Mouse (Mus musculus) forebrain, embryonic 15.5 days (tissue): Measurements from ENCODE around the gene Crebrf. TPM values are rescaled to one million over a fixed set of nuclear protein-coding genes. Genes with fewer than 3 reads are reported as not detected.

Experiments
- ATAC-seq: fragments of 200-750 bp; cut with Nextera tagmentation; replicated peaks from 2 replicates; pipeline ENCODE4 v1.8.0; 2017; ENCODE audit warnings: mild to moderate bottlenecking, moderate TSS enrichment, moderate library complexity
- H3K27ac ChIP-seq: fragments of 300-500 bp; sonication (generic); replicated peaks from 2 replicates; pipeline ENCODE4 v1.5.1; 2015; ENCODE audit warnings: mild to moderate bottlenecking, inconsistent platforms
- H3K27me3 ChIP-seq: fragments of 300-500 bp; sonication (generic); 2 replicates; pipeline ENCODE4 v1.6.1; 2015; ENCODE audit warnings: inconsistent platforms
- H3K36me3 ChIP-seq: fragments of 300-500 bp; sonication (generic); 2 replicates; pipeline ENCODE4 v1.6.1; 2015; ENCODE audit warnings: mild to moderate bottlenecking, inconsistent platforms
- H3K4me1 ChIP-seq: fragments of 300-500 bp; sonication (generic); 2 replicates; pipeline ENCODE4 v1.6.1; 2015; ENCODE audit warnings: inconsistent platforms
- H3K4me2 ChIP-seq: fragments of 300-500 bp; sonication (generic); replicated peaks from 2 replicates; pipeline ENCODE4 v1.6.1; 2015; ENCODE audit warnings: mild to moderate bottlenecking, inconsistent platforms
- H3K4me3 ChIP-seq: fragments of 300-500 bp; sonication (generic); 2 replicates; pipeline ENCODE4 v1.5.1; 2015; ENCODE audit warnings: mild to moderate bottlenecking, inconsistent platforms
- H3K9ac ChIP-seq: fragments of 300-500 bp; sonication (generic); replicated peaks from 2 replicates; pipeline ENCODE4 v1.6.1; 2015; ENCODE audit warnings: mild to moderate bottlenecking, inconsistent platforms
- H3K9me3 ChIP-seq: fragments of 300-500 bp; sonication (generic); 2 replicates; pipeline ENCODE4 v1.6.1; 2016; ENCODE audit warnings: inconsistent platforms
- WGBS: fragments of 180-500 bp; shearing (Covaris S2); methylation state at CpG from one replicate; pipeline ENCODE4 v1.1.7; 2015; ENCODE audit warnings: mixed read lengths; 5-methylcytosine and 5-hydroxymethylcytosine counted together
- polyA plus RNA-seq: library from polyadenylated mRNA; unstranded; fragments of >200 nt; fragmentation: Nextera tagmentation; extraction: Ambion mirVana; gene quantifications from 2 replicates; pipeline ENCODE4 v1.2.1, GENCODE M21; 2015

Gene Crebrf
- polyA plus RNA-seq, 1 experiment from 2014 or later = 16.8 TPM

GRCm38 (mm10) chr17:26690236-26690635 lies 25.2 kb upstream of the Crebrf start:
- H3K27me3 ChIP-seq = no peaks in the 10 kb centered on the region
- H3K4me3 ChIP-seq = no peak overlapping the region
- H3K9ac ChIP-seq = no peak overlapping the region
- H3K4me1 ChIP-seq = peaks cover 40% of the 10 kb centered on the region
- peaks cover 1% of the 10 kb centered on the region; the same call in 1 of the 2 replicates for H3K36me3 ChIP-seq
- 62% methylated on average over 5 of the region's 5 CpGs for WGBS
- H3K4me2 ChIP-seq = no peak overlapping the region
- H3K9me3 ChIP-seq = no peaks in the 10 kb centered on the region
- ATAC-seq = no peak
- peak overlapping the region; percentile 79 for H3K27ac ChIP-seq

GRCm38 (mm10) chr17:26691110-26691509 lies 24.3 kb upstream of the Crebrf start:
- 89% methylated on average over 7 of the region's 7 CpGs for WGBS
- Histone ChIP-seq H3K4me1 (peaks cover 40% of the 10 kb centered on the region), H3K9me3 (no peaks in the 10 kb centered on the region), H3K27ac (no peak overlapping the region), H3K9ac (no peak overlapping the region), H3K4me2 (no peak overlapping the region), H3K4me3 (no peak overlapping the region), H3K27me3 (no peaks in the 10 kb centered on the region), H3K36me3 (peaks cover 8% of the 10 kb centered on the region)
- no peak for ATAC-seq

GRCm38 (mm10) chr17:26693424-26693823 lies 22.0 kb upstream of the Crebrf start:
- peak overlapping the region; percentile 3; the same call in 1 of the 2 replicates for H3K27ac ChIP-seq
- no peaks in the 10 kb centered on the region for H3K27me3 ChIP-seq
- peaks cover 28% of the 10 kb centered on the region for H3K36me3 ChIP-seq
- no peaks in the 10 kb centered on the region for H3K9me3 ChIP-seq
- no peak overlapping the region for H3K4me3 ChIP-seq
- H3K4me2 ChIP-seq = no peak overlapping the region
- H3K4me1 ChIP-seq = peaks cover 35% of the 10 kb centered on the region
- WGBS = 76% methylated on average over 7 of the region's 7 CpGs
- ATAC-seq = no peak
- H3K9ac ChIP-seq = no peak overlapping the region

- no peaks in the 10 kb centered on the region for H3K9me3 ChIP-seq
- H3K4me3 ChIP-seq = no peak overlapping the region
- peaks cover 27% of the 10 kb centered on the region for H3K4me1 ChIP-seq
- 57% methylated on average over 7 of the region's 7 CpGs for whole genome bisulfite sequencing
- H3K4me2 ChIP-seq = no peak overlapping the region
- no peak for ATAC-seq
- H3K9ac ChIP-seq = no peak overlapping the region
- H3K36me3 ChIP-seq = peaks cover 34% of the 10 kb centered on the region
- H3K27me3 ChIP-seq = no peaks in the 10 kb centered on the region
- peak overlapping the region; percentile 3; the same call in 1 of the 2 replicates for H3K27ac ChIP-seq
Observed at GRCm38 (mm10) chr17:26694171-26694570, 21.3 kb upstream of the Crebrf start.

GRCm38 (mm10) chr17:26695193-26695592 lies 20.3 kb upstream of the Crebrf start:
- no peaks in the 10 kb centered on the region for H3K9me3 ChIP-seq
- no peaks in the 10 kb centered on the region for H3K27me3 ChIP-seq
- WGBS = 88% methylated on average over 3 of the region's 3 CpGs
- peaks cover 17% of the 10 kb centered on the region for H3K4me1 ChIP-seq
- ATAC-seq = no peak
- H3K27ac ChIP-seq = no peak overlapping the region
- H3K9ac ChIP-seq = no peak overlapping the region
- H3K4me2 ChIP-seq = no peak overlapping the region
- H3K36me3 ChIP-seq = peaks cover 44% of the 10 kb centered on the region
- H3K4me3 ChIP-seq = no peak overlapping the region

GRCm38 (mm10) chr17:26698846-26699245 lies 16.6 kb upstream of the Crebrf start:
- H3K4me3 ChIP-seq = no peak overlapping the region
- 88% methylated on average over 5 of the region's 5 CpGs for WGBS
- no peak overlapping the region for H3K4me2 ChIP-seq
- H3K9me3 ChIP-seq = no peaks in the 10 kb centered on the region
- H3K4me1 ChIP-seq = 0 out of 2 replicates have a peak, but pooled peaks cover 7% of the 10 kb centered on the region
- peaks cover 47% of the 10 kb centered on the region for H3K36me3 ChIP-seq
- no peaks in the 10 kb centered on the region for H3K27me3 ChIP-seq
- H3K27ac ChIP-seq = no peak overlapping the region
- no peak overlapping the region for H3K9ac ChIP-seq
- no peak for ATAC-seq

- Histone ChIP-seq H3K4me1 (no peaks in the 10 kb centered on the region), H3K4me3 (no peak overlapping the region), H3K4me2 (no peak overlapping the region), H3K27me3 (no peaks in the 10 kb centered on the region), H3K27ac (no peak overlapping the region), H3K36me3 (peaks cover 50% of the 10 kb centered on the region), H3K9ac (no peak overlapping the region), H3K9me3 (no peaks in the 10 kb centered on the region)
- no peak for ATAC-seq
- 94% methylated on average over 10 of the region's 10 CpGs for WGBS
Observed at GRCm38 (mm10) chr17:26699819-26700616, 15.4 kb upstream of the Crebrf start.

GRCm38 (mm10) chr17:26701565-26701964 lies 13.9 kb upstream of the Crebrf start:
- Histone ChIP-seq H3K9me3 (no peaks in the 10 kb centered on the region), H3K9ac (no peak overlapping the region), H3K4me3 (no peak overlapping the region), H3K36me3 (peaks cover 38% of the 10 kb centered on the region), H3K4me1 (no peaks in the 10 kb centered on the region), H3K4me2 (no peak overlapping the region), H3K27ac (no peak overlapping the region), H3K27me3 (no peaks in the 10 kb centered on the region)
- ATAC-seq = no peak
- 79% methylated on average over 13 of the region's 13 CpGs for WGBS

GRCm38 (mm10) chr17:26702621-26703020 lies 12.8 kb upstream of the Crebrf start:
- Histone ChIP-seq H3K27ac (no peak overlapping the region), H3K4me2 (no peak overlapping the region), H3K9me3 (no peaks in the 10 kb centered on the region), H3K4me1 (no peaks in the 10 kb centered on the region), H3K9ac (no peak overlapping the region), H3K4me3 (no peak overlapping the region), H3K36me3 (peaks cover 30% of the 10 kb centered on the region), H3K27me3 (no peaks in the 10 kb centered on the region)
- WGBS = 90% methylated on average over 4 of the region's 4 CpGs
- ATAC-seq = no peak

- no peak overlapping the region for H3K4me2 ChIP-seq
- no peak overlapping the region for H3K9ac ChIP-seq
- no peaks in the 10 kb centered on the region for H3K9me3 ChIP-seq
- no peak for ATAC-seq
- H3K4me3 ChIP-seq = no peak overlapping the region
- H3K4me1 ChIP-seq = peaks cover 3% of the 10 kb centered on the region
- H3K27me3 ChIP-seq = no peaks in the 10 kb centered on the region
- H3K27ac ChIP-seq = no peak overlapping the region
- WGBS = 84% methylated on average over 4 of the region's 4 CpGs
- H3K36me3 ChIP-seq = peaks cover 21% of the 10 kb centered on the region
Observed at GRCm38 (mm10) chr17:26703671-26704070, 11.8 kb upstream of the Crebrf start.

- Histone ChIP-seq H3K9ac (no peak overlapping the region), H3K27me3 (no peaks in the 10 kb centered on the region), H3K36me3 (0 out of 2 replicates have a peak, but pooled peaks cover 3% of the 10 kb centered on the region), H3K27ac (no peak overlapping the region), H3K4me3 (no peak overlapping the region), H3K9me3 (no peaks in the 10 kb centered on the region), H3K4me2 (no peak overlapping the region), H3K4me1 (peaks cover 14% of the 10 kb centered on the region)
- ATAC-seq = no peak
- WGBS = 80% methylated on average over 11 of the region's 11 CpGs
Observed at GRCm38 (mm10) chr17:26705463-26706359, 9.7 kb upstream of the Crebrf start.

GRCm38 (mm10) chr17:26707066-26707465 lies 8.4 kb upstream of the Crebrf start:
- no peak overlapping the region for H3K4me3 ChIP-seq
- 75% methylated on average over 7 of the region's 7 CpGs for WGBS
- H3K27me3 ChIP-seq = no peaks in the 10 kb centered on the region
- no peak for ATAC-seq
- H3K9me3 ChIP-seq = no peaks in the 10 kb centered on the region
- H3K4me2 ChIP-seq = no peak overlapping the region
- H3K36me3 ChIP-seq = 0 out of 2 replicates have a peak, but pooled peaks cover 3% of the 10 kb centered on the region
- no peak overlapping the region for H3K9ac ChIP-seq
- H3K27ac ChIP-seq = no peak overlapping the region
- peaks cover 19% of the 10 kb centered on the region for H3K4me1 ChIP-seq
